Mouse (Mus musculus) G1E (cell line): ENCODE data around the gene Bcl11b.

Experiments
- CTCF ChIP-seq: IDR thresholded peaks from 2 replicates; pipeline ENCODE4 v1.5.1; 2012; ENCODE audit warnings: low read depth, low read length, inconsistent platforms, mixed read lengths
- GATA1 ChIP-seq: IDR thresholded peaks from 2 replicates; pipeline ENCODE4 v1.6.1; 2012; ENCODE audit warnings: borderline replicate concordance, low read length, inconsistent platforms, mixed read lengths
- POLR2AphosphoS5 ChIP-seq: IDR thresholded peaks from 2 replicates; pipeline ENCODE4 v1.6.1; 2012; ENCODE audit warnings: low read depth, low read length, inconsistent platforms; ENCODE audit not compliant: insufficient replicate concordance
- TAL1 ChIP-seq: conservative IDR thresholded peaks from 2 replicates; pipeline ENCODE4 v1.6.1; 2012; ENCODE audit warnings: low read depth, low read length, inconsistent platforms, mixed read lengths

- TF ChIP-seq CTCF, result no peak
- no peak for TF ChIP-seq TAL1
- no peak for TF ChIP-seq POLR2AphosphoS5
- TF ChIP-seq GATA1, result no peak
Observed at GRCm38 (mm10) chr12:108004701-108005487, 1.5 kb upstream of the Bcl11b start.
